ENCODE assay signal across 8 mouse cellular contexts in genomic region chr5:114378936-114379335, GRCm38 (mm10). TPM values are rescaled to one million over a fixed set of nuclear protein-coding genes. Genes with fewer than 3 reads are reported as not detected.
DNase-seq lines count a peak whose midpoint lies in the region; ATAC-seq and TF ChIP-seq lines count a peak whose summit lies in the region.

No protein-coding gene starts in this region.

- no peak for DNase-seq in spleen, adult 2 months (ENCODE audit: low read depth in 1 of 2, low spot score in 2 of 2)
- DNase-seq in spleen, adult 12 weeks (ENCODE audit: low spot score), result no peak
- DNase-seq in heart, postnatal 0 days (ENCODE audit: low spot score), result no peak
- DNase-seq in yolk sac, embryonic 10.5 days (ENCODE audit: low spot score), result peak; percentile 48
- no peak for DNase-seq in left cerebral cortex, adult 8-10 months (ENCODE audit: low spot score in 2 of 2)
- no peak for DNase-seq in embryo, embryonic 11 days
- no peak for DNase-seq in layer of hippocampus, adult 11-12 months (ENCODE audit: low spot score)

- H3K4me2 ChIP-seq in heart, postnatal 0 days (ENCODE audit: low read depth, low read length), result peak overlapping the region; percentile 91
- H3K4me2 ChIP-seq in lung, embryonic 16.5 days (ENCODE audit: low read depth, low read length), result peak overlapping the region; percentile 85

- H3K27ac ChIP-seq in spleen, adult 2 months (ENCODE audit: insufficient read depth, low read length), result peak overlapping the region; percentile 70
- peak overlapping the region; percentile 93 for H3K27ac ChIP-seq in heart, postnatal 0 days (ENCODE audit: low read depth)
- peak overlapping the region; percentile 89 for H3K27ac ChIP-seq in lung, embryonic 16.5 days (ENCODE audit: low read length)

- no peaks in the 10 kb centered on the region for H3K27me3 ChIP-seq in spleen, adult 2 months (ENCODE audit: control insufficient read depth, insufficient read depth, low read length)
- H3K27me3 ChIP-seq in heart, postnatal 0 days (ENCODE audit: control insufficient read depth, insufficient read depth, low read length), result no peaks in the 10 kb centered on the region
- no peaks in the 10 kb centered on the region for H3K27me3 ChIP-seq in lung, embryonic 16.5 days (ENCODE audit: control insufficient read depth, insufficient read depth, low read depth, low read length)

- peak overlapping the region; percentile 89 for H3K4me3 ChIP-seq in spleen, adult 2 months (ENCODE audit: extremely low read depth, insufficient read depth, insufficient read length)
- H3K4me3 ChIP-seq in heart, postnatal 0 days (ENCODE audit: low read depth, low read length), result peak overlapping the region; percentile 99
- peak overlapping the region; percentile 62 for H3K4me3 ChIP-seq in lung, embryonic 16.5 days (ENCODE audit: low read length)

- WGBS in spleen, adult 2 months, result 54% methylated on average over 6 of the region's 6 CpGs
- 57% methylated on average over 6 of the region's 6 CpGs for WGBS in heart, postnatal 0 days
- WGBS in lung, embryonic 16.5 days, result 18% methylated on average over 6 of the region's 6 CpGs

- H3K9ac ChIP-seq in heart, postnatal 0 days (replicated peaks; ENCODE audit: low read depth, low read length), result peak overlapping the region; percentile 97
- H3K9ac ChIP-seq in lung, embryonic 16.5 days (ENCODE audit: low read length), result peak overlapping the region; percentile 85

- no peaks in the 10 kb centered on the region for H3K9me3 ChIP-seq in heart, postnatal 0 days (replicated peaks; ENCODE audit: control insufficient read depth, low read length)
- H3K9me3 ChIP-seq in lung, embryonic 16.5 days (ENCODE audit: control insufficient read depth, low read length), result no peaks in the 10 kb centered on the region

- TF ChIP-seq POLR2A in spleen, adult 2 months (IDR thresholded peaks at IDR 0.05; ENCODE audit: low read depth, low read length), result no peak

- no peak for TF ChIP-seq CTCF in spleen, adult 2 months (IDR thresholded peaks at IDR 0.05; ENCODE audit: extremely low read depth, insufficient read depth, insufficient read length, insufficient replicate concordance)
- no peak for TF ChIP-seq CTCF in heart, postnatal 0 days (IDR thresholded peaks at IDR 0.05; ENCODE audit: low read depth)

- H3K4me1 ChIP-seq in spleen, adult 2 months (ENCODE audit: control insufficient read depth, insufficient read depth, insufficient read length), result peaks cover 32% of the 10 kb centered on the region; the same call in 1 of the 2 replicates
- H3K4me1 ChIP-seq in heart, postnatal 0 days (ENCODE audit: control insufficient read depth, insufficient read depth), result peaks cover 49% of the 10 kb centered on the region
- H3K4me1 ChIP-seq in lung, embryonic 16.5 days (replicated peaks; ENCODE audit: control insufficient read depth, insufficient read depth, low read length), result peaks cover 63% of the 10 kb centered on the region

- peaks cover 6% of the 10 kb centered on the region for H3K36me3 ChIP-seq in spleen, adult 2 months (ENCODE audit: control insufficient read depth, insufficient read depth, low read length)
- H3K36me3 ChIP-seq in heart, postnatal 0 days (replicated peaks; ENCODE audit: control insufficient read depth, insufficient read depth, low read length), result peaks cover 26% of the 10 kb centered on the region
- H3K36me3 ChIP-seq in lung, embryonic 16.5 days (ENCODE audit: control insufficient read depth, insufficient read depth, low read length), result peaks cover 13% of the 10 kb centered on the region

- no peak for TF ChIP-seq EP300 in heart, postnatal 0 days (IDR thresholded peaks at IDR 0.05; ENCODE audit: low read depth)

- no peak for ATAC-seq in heart, postnatal 0 days (ENCODE audit: insufficient read depth, low read depth)
- ATAC-seq in lung, embryonic 16.5 days (ENCODE audit: low read depth), result no peak

RNA-seq across cellular contexts. Expression of gene Kctd10, which starts 1.4 kb away (rescaled TPM):
- polyA plus RNA-seq in spleen, adult 2 months (2012; rRNA removed), result 64.4 and 76.5 TPM in 2 replicates
- 83.4 and 113 TPM in 2 replicates for total RNA-seq in heart, postnatal 0 days (2014; rRNA removed; ENCODE audit: low replicate concordance)
- 59.8 and 64.2 TPM in 2 replicates for polyA plus RNA-seq in heart, postnatal 0 days (2015; fragmentation: Nextera tagmentation; extraction: Ambion mirVana)
- 200 and 214 TPM in 2 replicates for polyA plus RNA-seq in lung, embryonic 16.5 days (2015; fragmentation: Nextera tagmentation; extraction: Ambion mirVana)
- total RNA-seq in left cerebral cortex, adult 8-10 months (2022), result 10 to 100 TPM; 53.3 to 58.4 (median 56.9) TPM

RNA-seq across cellular contexts. Expression of gene Ube3b, which starts 1.5 kb away (rescaled TPM):
- 44.4 and 53.1 TPM in 2 replicates for polyA plus RNA-seq in spleen, adult 2 months (2012; rRNA removed)
- total RNA-seq in heart, postnatal 0 days (2014; rRNA removed; ENCODE audit: low replicate concordance), result 57.7 and 72.1 TPM in 2 replicates
- 28.2 and 30.5 TPM in 2 replicates for polyA plus RNA-seq in heart, postnatal 0 days (2015; fragmentation: Nextera tagmentation; extraction: Ambion mirVana)
- 52.5 and 54.1 TPM in 2 replicates for polyA plus RNA-seq in lung, embryonic 16.5 days (2015; fragmentation: Nextera tagmentation; extraction: Ambion mirVana)
- total RNA-seq in left cerebral cortex, adult 8-10 months (2022), result 10 to 100 TPM; 82.5 to 88.8 (median 85.0) TPM
